Mouse (Mus musculus) brain, embryonic 18.5 days (tissue): ENCODE data around the gene Zg16.
"Not testable (repeated sequence)": the region's sequence is repeated elsewhere in the genome, so short reads cannot be mapped to it uniquely, and the experiment has no call there.

Experiments
- DNase-seq: peaks from one replicate; pipeline ENCODE4 v3.0.0-alpha.2; 2012; ENCODE audit warnings: low read depth, low spot score

Zg16 gene

DNA sequence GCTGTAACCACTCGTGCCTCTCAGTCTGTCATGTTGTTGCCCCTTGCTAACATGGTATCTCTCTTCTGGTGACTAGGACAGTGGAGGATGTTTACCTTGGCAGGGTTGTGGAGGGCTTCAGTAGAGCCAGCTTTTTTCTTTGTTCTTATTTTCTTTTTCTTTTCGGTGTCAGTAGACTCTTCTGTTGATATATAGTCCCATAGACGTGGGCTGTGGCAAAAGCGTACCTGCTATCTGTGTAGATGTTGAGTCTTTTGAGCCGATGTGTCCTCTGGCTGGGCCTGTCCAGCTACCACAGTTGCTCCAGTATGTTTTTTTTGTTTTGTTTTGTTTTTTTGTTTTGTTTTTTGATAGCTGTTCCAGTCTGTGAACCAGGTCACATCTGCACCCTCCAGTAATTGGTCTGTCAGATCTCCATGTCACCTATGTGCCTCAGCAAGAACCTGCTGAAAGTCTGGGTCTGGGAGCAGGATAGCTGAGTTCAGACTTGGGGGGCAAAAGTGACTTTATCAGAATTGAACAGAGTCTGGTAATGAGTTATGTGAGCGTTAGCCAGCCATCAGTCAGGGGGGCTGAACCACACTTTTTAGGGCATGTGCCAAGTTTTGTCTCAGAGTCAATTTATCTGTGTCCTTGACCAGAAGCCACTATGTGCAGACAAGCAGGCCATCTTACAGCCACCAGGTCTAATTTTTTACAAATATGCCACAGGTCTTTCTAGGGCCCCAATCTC, at the start of gene Zg16:
Gene Zg16 (minus strand): TSS at position 51 of the 733 bp plus-strand sequence.
- not testable (repeated sequence) for DNase-seq

DNA sequence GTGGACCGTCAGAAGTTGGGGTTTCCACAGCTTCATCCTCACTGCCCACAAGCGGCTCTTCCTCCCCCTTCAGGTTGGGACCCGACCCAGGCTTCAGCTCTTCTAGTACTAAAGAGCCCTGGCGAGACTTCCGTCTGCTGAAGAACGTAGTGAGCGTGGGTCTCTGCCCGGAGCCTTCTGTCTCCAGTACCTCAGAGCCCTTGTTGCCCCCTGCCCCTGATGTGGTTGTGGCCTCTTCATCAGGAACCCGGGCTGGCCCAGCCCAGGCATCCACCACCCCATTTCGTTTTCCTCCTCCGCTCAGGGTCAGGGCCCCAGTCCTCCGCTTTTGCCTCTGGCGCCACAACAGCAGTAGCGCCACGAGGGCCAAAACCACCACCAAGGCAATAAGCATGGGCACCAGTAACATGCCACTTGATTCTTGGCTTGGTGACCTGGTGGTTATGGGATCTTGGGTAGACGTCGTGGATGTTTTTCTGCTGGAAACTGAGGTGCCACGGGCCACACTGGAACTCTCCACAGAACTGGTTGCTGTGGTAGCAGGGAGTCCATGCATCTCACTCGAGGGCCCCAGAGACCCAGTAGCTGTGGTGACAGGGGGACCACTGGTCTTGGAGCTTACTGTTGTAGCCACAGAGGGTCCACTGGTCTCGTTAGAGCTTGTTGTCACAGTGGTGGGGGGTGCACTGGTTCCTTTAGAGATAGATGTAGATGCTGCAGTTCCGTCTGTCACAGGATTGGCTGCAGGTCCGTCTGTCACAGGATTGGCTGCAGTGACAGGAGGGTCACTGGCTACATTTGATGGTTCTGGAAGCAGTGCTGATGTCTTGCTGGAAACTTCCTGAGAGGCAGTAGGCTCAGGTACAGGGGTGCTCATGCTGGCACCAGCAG, 49.3 kb upstream of the Zg16 start:
- no peak for DNase-seq

DNA sequence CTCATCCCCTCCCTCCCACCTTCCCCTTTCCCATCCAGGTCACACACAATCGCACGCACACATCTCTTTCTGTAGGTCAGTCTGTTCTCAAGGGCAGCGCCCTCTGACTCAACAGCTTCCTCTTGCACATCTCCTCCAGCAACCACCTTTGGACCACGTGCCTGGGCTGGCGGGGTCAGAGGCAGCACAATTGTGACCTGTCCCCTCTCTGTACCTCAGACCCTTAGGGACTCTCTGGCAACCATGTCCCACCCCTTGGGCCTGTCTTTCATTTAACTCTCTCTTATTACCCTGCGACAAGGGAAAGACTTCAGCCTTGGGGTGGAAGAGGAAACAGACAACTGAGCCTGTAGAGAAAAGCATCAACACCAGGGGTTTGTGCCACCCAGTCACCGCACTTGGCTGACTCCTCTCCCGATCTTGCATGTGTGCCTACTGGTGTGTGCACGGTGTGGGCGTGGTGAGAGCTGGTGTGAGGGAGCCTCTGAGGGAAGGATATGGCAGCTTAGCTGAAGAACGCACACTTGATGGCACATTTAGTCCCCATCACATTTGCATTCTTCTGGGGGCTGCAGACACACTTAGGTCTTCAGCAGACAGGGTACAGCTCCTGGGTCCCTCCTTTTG, 47.8 kb upstream of the Zg16 start:
- no peak for DNase-seq

DNA sequence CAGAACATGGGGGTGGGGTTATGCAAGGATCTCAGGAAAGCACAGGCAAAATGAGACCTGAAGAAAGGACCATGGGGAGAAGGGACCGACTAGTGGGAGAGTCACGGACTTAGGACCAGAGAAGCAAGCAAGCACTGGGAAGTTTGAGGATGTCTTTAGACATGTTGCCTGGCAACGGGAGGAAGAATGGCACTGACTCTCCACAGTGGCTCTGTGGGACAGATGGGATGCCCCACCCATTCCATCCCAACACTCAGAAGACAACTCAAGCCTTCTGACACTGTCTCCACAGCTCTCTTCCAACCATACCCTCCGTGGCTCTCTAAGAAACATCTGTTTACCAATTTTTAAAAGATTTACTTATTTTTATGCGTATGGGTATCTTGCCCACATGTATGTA, 46.0 kb upstream of the Zg16 start:
- no peak for DNase-seq

DNA sequence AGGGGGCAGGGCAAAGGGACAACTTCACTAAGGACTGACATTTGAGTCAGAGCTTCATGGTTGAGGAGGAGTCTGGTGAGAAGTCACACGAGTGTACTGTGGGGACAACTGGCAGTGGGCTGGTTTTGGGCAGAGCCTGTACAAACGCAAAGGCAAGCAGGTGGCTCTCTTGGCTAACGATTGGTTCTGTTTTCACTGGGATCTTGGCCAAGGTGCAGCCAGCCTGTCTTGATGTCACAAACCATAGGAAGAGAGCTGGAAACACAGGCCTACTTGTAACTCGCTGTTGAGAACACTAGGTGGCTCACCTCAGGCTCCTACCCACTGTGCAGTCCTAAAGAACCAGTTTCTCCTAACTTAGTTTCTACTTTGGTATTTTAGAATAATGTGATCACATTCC, 42.5 kb upstream of the Zg16 start:
- no peak for DNase-seq

DNA sequence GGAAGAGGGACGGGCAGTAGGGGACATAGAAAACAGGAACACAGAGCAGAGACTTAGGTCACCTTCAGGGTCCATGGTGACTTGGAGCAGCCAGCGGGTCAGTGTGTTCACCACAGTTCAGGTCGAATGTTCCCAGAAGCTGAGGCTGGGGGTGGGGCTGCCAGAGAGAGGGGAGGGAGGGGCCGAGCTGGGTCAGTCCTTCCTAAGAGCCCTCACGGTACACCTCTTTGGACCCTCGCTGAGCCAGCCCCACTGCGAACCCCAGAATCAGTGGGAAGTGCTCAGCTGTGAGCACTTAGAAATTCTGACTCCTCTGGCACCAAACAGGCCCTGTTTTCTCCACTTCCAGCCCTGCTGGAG, 34.8 kb upstream of the Zg16 start, which contains the start of gene Qprt:
Gene Qprt (minus strand): TSS at position 316 of the 360 bp plus-strand sequence.
- no peak for DNase-seq

DNA sequence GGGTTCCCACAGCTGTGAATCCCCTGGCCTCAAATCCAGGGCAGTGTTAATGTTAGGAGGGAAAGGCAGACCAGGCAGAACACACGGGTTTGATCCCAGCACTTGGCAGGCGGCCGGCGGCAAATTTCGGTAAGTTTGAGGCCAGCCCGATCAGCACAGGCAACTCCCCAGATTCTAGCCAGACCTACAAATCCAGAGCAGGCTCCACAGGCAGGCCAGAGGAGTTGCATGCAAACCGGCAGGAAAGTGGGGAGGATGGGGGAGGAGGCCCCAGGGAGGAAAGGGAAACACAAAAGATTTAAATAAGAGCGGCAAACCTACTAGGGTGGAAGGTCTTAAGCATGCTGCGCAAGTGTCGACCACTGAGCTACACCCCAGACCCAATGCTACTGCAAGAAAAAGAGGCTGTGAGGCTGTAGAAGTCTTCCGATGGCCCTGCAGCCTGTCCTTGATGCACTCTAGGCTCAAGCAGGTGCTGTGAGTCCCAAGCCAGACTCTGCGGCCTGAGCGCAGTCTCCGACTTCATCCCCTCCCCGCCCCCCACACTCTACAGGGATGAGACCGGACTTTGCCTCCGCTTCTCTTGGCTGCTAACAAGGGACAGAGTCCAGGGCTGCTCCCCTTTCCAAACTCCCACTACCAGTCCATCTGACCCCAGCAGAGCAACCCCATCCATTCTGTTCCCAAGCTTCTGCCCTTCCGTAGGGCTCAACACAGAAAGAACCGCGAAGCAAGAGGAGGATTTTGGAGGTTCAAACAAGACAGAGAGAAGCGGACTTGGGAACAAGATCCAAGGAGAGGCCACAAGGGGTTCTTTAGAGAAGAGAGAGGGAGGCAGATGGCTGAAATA, 34.2 kb upstream of the Zg16 start:
- DNase-seq: no peak

DNA sequence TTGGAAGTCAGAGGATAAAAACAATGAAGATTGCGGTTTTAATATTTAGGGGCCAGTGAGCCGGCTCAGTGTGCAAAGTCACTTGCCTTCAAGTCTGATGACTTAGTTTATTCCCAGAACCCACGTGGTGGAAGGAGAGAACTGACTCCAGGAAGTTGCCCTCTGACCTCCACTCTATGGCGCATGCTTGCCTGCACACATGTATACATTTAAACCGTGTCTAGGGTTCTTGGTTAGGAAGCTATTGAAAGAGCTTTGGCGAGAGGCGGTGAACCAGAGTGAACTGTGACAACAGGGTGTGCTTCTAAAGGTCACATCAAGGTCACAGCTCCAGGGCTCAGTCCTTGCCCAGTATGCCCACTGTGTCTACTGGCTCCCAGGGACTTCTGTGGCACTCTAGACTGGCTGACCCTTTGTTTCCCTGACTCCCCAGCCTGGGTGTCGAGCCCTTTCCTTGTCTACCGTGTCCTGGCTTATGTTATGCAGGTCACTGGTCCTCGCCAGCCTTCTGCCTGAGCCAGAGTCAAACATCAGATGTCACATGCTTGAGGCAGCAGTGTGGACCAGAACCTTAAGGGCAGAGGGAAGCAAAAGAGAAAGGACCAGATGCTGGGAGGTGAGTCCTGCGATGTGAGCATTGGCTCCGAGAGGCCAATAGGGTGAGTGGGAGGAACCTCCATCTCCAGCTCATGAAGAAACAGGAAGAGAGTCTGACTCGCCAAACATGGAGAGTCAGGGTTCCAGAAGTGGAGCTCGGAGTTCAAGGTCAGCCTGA, 31.7 kb upstream of the Zg16 start:
- no peak for DNase-seq

DNA sequence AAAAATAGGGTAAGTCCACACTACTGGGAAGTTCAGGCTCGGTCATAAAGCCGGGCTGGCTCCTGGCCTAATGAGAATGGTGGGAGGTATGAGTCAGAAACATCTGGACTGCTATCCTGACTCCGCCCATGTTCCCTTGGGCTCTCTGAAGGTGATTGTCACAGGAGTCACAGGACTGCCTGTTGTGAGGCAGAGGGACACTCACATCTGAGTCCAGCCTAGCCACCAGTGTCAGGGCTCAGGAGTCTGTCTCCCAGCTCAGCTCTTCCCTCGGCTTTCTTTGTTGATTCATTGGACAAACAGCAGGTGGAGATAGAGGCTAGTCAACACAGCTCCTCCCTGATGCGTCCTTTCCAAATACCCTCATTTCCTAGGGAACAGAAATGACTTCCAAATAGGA, 30.8 kb upstream of the Zg16 start:
- DNase-seq: no peak

DNA sequence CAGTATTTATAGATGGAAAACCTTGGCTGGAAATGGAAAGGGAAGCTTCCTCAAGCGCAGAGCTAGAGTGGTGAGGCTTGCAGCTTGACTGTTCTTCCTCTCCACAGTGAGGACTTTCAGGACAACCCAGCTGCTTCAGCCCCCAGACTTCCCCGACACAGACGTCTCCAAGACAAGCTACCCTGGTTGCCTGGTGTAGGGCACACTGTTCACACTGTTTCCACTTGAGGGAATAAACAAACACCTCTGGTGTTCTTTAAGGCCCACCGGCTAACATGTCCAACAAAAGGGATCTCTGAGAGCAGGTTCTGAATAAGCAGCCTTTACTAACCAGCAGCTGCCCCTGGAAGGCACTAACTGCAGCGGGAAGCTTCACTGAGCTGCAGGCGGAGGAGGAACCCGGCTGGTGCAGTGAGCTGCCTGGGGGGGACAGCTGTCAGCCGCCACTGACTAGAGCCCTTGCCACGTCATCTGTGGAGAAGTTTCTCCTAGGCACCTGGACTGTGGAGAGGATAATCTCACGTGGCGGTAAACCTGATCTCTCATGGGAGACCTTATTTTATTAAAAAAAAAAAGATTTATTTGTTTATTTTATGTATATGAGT, 29.3 kb upstream of the Zg16 start:
- DNase-seq: no peak

DNA sequence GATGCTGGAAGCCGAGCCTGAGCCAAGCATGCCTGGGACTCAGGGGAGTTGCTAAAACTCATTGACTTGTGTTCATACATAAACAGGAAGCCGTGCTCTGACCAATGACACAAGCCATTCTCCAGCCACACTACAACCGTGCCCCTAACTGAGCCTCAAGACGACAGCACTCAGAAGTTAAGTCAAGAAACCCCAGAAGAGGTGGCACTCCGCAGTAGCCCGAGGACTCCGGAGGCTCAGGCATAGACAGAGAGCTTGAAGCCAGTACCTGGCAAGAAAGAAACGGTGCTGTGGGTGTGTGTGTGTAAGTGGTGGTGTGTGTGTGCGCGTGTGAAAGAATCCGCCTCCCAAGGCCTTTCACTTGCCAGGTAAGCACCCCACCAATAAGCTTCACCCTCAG, 27.8 kb upstream of the Zg16 start:
- no peak for DNase-seq

DNA sequence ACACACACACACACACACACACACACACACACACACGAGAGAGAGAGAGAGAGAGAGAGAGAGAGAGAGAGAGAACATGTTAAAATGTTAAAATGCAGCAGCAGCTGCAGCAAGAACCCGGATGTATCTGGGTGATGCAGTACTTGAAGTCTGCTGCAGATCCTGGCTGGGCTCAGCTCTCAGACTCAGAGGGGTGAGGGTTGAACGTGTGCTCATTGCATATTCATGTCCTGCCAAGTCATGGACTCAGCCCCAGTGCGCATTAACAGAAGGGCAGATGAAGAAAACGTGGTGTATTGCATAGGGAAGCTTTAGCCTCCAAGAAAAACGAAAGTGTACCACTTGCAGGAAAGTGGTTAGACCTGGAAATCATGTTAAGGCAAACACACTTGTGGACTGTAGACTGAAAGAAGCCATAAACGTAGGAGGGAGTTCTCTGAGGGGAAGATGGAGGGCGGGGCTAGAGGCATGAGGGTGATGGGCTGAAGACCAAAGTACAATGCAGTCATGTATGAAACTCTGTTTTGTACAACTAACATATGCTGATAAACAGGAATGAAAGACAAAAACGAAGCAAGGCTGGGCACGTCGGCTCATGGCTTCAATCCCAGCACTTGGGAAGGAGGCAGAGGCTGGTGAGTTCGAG, 26.6 kb upstream of the Zg16 start:
- DNase-seq: no peak

DNA sequence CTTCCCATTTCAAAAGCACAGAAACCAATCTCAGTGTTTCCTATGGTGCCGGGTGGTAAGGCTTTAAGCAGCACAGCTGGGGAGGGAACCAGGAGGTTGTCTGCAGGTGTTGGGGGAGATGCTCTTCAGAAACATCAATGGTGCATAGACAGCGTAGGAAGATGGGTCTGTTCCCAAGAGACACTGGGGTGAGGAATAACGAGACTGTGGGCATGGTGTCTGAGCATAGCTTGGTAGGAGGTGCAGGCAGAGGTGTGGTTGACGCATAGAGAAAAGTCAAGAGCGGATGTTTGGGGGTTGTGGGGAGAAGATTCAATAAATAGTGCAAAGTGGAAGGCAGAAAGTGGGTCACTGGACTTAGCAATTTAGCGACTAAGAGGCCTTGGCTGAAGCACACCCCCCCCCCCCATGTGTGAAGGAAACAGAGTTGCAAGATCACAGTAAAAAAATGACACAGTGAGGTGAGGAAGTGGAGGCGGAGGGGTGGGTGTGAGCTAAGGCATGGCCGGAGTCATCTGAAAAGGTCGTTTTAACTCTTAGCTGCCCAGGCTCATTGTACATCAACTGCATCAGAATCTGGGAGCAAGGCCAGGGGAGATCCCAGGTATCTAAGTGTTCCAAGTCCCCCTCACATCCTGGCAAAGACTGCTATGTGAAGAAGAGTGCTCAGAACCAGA, 25.9 kb upstream of the Zg16 start:
- DNase-seq: no peak

DNA sequence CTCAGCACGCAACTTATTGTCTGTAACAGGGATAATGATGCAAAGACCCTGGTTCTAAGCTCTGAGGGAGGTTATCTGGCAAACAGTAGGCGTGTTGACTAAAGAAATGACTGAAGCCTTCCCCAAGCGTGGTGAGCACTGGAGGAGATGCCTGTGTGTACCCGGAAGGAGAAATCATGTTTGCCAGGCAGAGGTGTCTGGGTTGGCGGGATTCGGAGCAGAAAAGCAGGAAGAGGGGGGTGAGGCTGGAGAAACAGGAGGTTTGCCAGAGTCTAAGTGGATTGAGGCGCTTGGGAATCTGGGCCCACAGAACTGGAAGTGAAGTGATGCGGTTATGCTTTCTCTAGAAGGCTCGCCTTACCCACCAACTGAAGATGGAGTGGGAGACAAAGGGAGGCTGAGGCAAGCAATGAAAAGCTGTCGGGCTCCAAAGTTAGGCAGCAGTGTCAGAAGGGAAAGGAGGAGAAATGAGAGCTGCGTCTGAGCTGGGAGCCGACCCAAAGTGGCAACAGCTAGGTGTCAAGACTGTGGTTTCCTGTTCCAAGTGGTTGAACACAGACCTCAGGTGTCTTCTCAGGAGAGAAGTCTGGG, 25.2 kb upstream of the Zg16 start:
- no peak for DNase-seq

DNA sequence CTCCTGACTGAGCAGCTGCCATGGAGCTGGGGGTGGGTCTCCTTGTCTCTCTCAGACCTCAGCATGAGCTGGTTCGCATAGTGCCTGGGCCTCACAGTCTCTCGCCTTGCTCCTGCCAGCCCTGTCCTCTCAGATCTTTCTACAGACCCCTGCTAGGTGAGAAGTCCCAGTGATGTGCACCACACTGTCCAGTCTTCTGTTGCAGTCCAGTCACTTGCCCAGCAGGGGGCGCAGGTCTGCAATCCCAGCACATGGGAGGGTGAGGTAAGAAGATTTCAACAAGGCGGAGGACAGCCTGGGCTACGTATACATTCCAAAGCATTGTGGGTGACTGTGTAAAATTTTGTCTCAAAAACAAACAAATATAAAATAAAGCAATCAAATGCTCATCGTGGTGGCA, 24.3 kb upstream of the Zg16 start:
- DNase-seq: no peak

DNA sequence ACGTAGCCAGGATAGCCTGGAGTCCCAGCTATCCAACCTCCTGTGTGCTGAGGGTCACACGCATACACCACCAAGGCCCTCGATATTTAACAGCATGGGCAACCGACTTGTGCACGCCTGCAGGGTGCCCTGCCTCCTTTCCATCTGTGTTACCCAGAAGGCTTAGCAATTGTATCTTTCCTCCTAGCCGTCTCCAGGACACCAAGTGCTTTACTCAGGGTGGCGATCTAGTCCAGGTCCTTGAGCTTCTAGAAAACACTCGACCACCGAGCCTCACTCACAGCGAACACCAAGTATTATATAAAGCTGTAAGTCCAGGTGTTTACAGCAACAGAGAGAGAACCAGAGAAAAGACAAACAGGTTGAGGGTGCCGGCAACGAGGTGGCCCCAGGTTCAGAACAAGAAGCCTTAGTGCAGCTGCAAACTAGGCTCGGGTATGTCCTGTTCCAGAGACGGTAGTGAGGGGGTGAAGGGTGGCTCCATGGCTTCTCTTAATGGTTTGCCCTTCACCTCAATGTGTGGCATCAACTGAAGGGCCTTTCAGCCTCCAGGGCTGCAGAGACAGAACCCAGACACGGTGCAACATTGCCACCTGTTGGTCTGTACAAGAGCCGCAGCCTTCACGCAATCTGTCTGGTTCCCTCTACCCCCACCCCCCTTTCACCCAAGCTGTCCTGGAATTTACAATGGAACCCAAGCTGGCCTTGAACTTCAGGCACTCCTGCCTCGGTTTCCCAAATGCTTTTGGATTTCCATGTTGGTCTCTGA, 23.3 kb upstream of the Zg16 start:
- peak; percentile 39 for DNase-seq

DNA sequence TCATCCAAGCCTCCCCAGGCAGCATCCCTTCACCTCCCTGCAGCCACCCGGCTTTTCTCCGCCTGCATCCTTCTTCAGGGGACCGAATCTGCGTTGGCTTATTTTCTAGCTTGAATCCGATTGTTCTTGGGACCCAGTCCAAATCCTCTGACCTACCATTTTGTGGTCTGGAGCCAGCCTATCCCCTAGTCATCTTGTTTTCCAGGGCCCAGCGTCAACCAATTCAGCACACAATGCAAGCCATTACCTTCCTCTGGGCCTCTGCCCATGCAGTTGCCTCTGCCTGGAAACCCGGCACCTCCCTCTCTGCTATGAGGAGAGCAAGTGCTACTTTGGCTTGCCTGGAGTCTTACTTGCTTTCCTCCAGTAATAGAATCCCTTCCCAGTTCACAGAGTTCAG, 18.4 kb upstream of the Zg16 start:
- no peak for DNase-seq
